Comparison of ENCODE assay signal across 22 mouse cellular contexts in genomic region chr9:42382628-42383347, GRCm38 (mm10). TPM values are rescaled to one million over a fixed set of nuclear protein-coding genes. Genes with fewer than 3 reads are reported as not detected.
DNase-seq lines count a peak whose midpoint lies in the region; ATAC-seq lines count a peak whose summit lies in the region.
"Had no signal": no experiment of that assay in that cellular context is flagged by ENCODE, and none has a peak within 500 bp of the region (broad histone marks: within the 10 kb centered on the region; RNA-seq: fewer than 3 reads in every experiment).

No protein-coding gene starts in this region.

- H3K4me2 ChIP-seq in hindbrain, embryonic 13.5 days, result no peak overlapping the region
- H3K4me2 ChIP-seq in forebrain, embryonic 16.5 days (ENCODE audit: low read length), result no peak overlapping the region
- no peak overlapping the region for H3K4me2 ChIP-seq in midbrain, embryonic 15.5 days
- no peak overlapping the region for H3K4me2 ChIP-seq in intestine, embryonic 16.5 days (ENCODE audit: low read depth, low read length)
- H3K4me2 ChIP-seq: embryonic facial prominence, embryonic 13.5 days; heart, embryonic 11.5 days had no signal

- peaks cover 28% of the 10 kb centered on the region for H3K4me1 ChIP-seq in hindbrain, embryonic 13.5 days (replicated peaks)
- H3K4me1 ChIP-seq in hindbrain, embryonic 10.5 days (replicated peaks), result no peaks in the 10 kb centered on the region
- H3K4me1 ChIP-seq in forebrain, embryonic 16.5 days (replicated peaks; ENCODE audit: control insufficient read depth, insufficient read depth, low read length), result peaks cover 26% of the 10 kb centered on the region
- H3K4me1 ChIP-seq in midbrain, embryonic 15.5 days, result peaks cover 9% of the 10 kb centered on the region; the same call in 1 of the 2 replicates
- H3K4me1 ChIP-seq in intestine, embryonic 16.5 days (ENCODE audit: control insufficient read depth, insufficient read depth, low read length), result no peaks in the 10 kb centered on the region
- H3K4me1 ChIP-seq: embryonic facial prominence, embryonic 13.5 days; limb, embryonic 10.5 days had no signal

- 55% methylated on average over 8 of the region's 8 CpGs for WGBS in hindbrain, embryonic 13.5 days
- 84% methylated on average over 8 of the region's 8 CpGs for WGBS in hindbrain, embryonic 10.5 days
- WGBS in forebrain, embryonic 16.5 days, result 26% methylated on average over 8 of the region's 8 CpGs
- WGBS in midbrain, embryonic 15.5 days, result 63% methylated on average over 8 of the region's 8 CpGs
- WGBS in intestine, embryonic 16.5 days, result 86% methylated on average over 8 of the region's 8 CpGs

- peak overlapping the region; percentile 73 for H3K27ac ChIP-seq in hindbrain, embryonic 13.5 days
- H3K27ac ChIP-seq in hindbrain, embryonic 10.5 days, result no peak overlapping the region
- H3K27ac ChIP-seq in forebrain, embryonic 16.5 days (ENCODE audit: low read length), result peak overlapping the region; percentile 67
- H3K27ac ChIP-seq in midbrain, embryonic 15.5 days, result peak overlapping the region; percentile 53; the same call in 1 of the 2 replicates
- H3K27ac ChIP-seq in intestine, embryonic 16.5 days (ENCODE audit: low read length), result no peak overlapping the region
- H3K27ac ChIP-seq: embryonic facial prominence, embryonic 13.5 days; limb, embryonic 10.5 days had no signal

- no peaks in the 10 kb centered on the region for H3K36me3 ChIP-seq in hindbrain, embryonic 13.5 days
- H3K36me3 ChIP-seq in hindbrain, embryonic 10.5 days, result no peaks in the 10 kb centered on the region
- no peaks in the 10 kb centered on the region for H3K36me3 ChIP-seq in forebrain, embryonic 16.5 days (ENCODE audit: control insufficient read depth, insufficient read depth)
- H3K36me3 ChIP-seq in midbrain, embryonic 15.5 days (replicated peaks), result no peaks in the 10 kb centered on the region
- no peaks in the 10 kb centered on the region for H3K36me3 ChIP-seq in intestine, embryonic 16.5 days (ENCODE audit: control insufficient read depth, insufficient read depth, low read length)
- H3K36me3 ChIP-seq: embryonic facial prominence, embryonic 13.5 days; G1E; limb, embryonic 10.5 days had no signal

- H3K27me3 ChIP-seq in hindbrain, embryonic 13.5 days, result peaks cover 10% of the 10 kb centered on the region
- no peaks in the 10 kb centered on the region for H3K27me3 ChIP-seq in hindbrain, embryonic 10.5 days (ENCODE audit: insufficient read depth, poor library complexity, severe bottlenecking)
- H3K27me3 ChIP-seq in forebrain, embryonic 16.5 days (replicated peaks; ENCODE audit: control insufficient read depth, insufficient read depth, low read length), result no peaks in the 10 kb centered on the region
- no peaks in the 10 kb centered on the region for H3K27me3 ChIP-seq in midbrain, embryonic 15.5 days (replicated peaks)
- no peaks in the 10 kb centered on the region for H3K27me3 ChIP-seq in intestine, embryonic 16.5 days (replicated peaks; ENCODE audit: control insufficient read depth, insufficient read depth, low read length)

- ATAC-seq in hindbrain, embryonic 13.5 days (ENCODE audit: low FRiP score), result peak; percentile 66
- ATAC-seq in forebrain, embryonic 16.5 days, result peak; percentile 90
- ATAC-seq in midbrain, embryonic 15.5 days (replicated peaks), result 0 out of 2 replicates have a peak, but pooled peaks have one; percentile 27
- ATAC-seq in intestine, embryonic 16.5 days, result no peak
- ATAC-seq: activated CD4-positive, CD25-positive, alpha-beta regulatory T cell, adult 4 months had no signal

- DNase-seq in hindbrain, embryonic 10.5 days (ENCODE audit: low spot score), result no peak
- peak; percentile 37 for DNase-seq in Muller cell, postnatal 12 days (ENCODE audit: inconsistent ontology term)
- DNase-seq in kidney, postnatal 14 days, result no peak
- no peak for DNase-seq in urinary bladder, postnatal 14 days (ENCODE audit: low spot score)
- DNase-seq: adrenal gland, postnatal 10 days; cerebellum, postnatal 25 days; gastrocnemius, postnatal 14 days; heart, adult 11 months; kidney, adult 11 months; liver; lung, postnatal 4 days; right cerebral cortex, postnatal 4 days; thymus, postnatal 36 days had no signal

- no peak overlapping the region for H3K4me3 ChIP-seq in hindbrain, embryonic 13.5 days
- no peak overlapping the region for H3K4me3 ChIP-seq in hindbrain, embryonic 10.5 days
- H3K4me3 ChIP-seq in forebrain, embryonic 16.5 days (replicated peaks; ENCODE audit: low read length), result no peak overlapping the region
- H3K4me3 ChIP-seq in midbrain, embryonic 15.5 days, result no peak overlapping the region
- H3K4me3 ChIP-seq in intestine, embryonic 16.5 days (ENCODE audit: low read length), result no peak overlapping the region
- H3K4me3 ChIP-seq: embryonic facial prominence, embryonic 13.5 days; limb, embryonic 10.5 days had no signal

- peaks cover 7% of the 10 kb centered on the region; the same call in 1 of the 2 replicates for H3K9me3 ChIP-seq in hindbrain, embryonic 13.5 days
- H3K9me3 ChIP-seq in hindbrain, embryonic 10.5 days, result no peaks in the 10 kb centered on the region
- H3K9me3 ChIP-seq in forebrain, embryonic 16.5 days (ENCODE audit: control insufficient read depth, low read length), result peaks cover 2% of the 10 kb centered on the region; the same call in 1 of the 2 replicates
- no peaks in the 10 kb centered on the region for H3K9me3 ChIP-seq in midbrain, embryonic 15.5 days
- no peaks in the 10 kb centered on the region; the same call in 1 of the 2 replicates for H3K9me3 ChIP-seq in intestine, embryonic 16.5 days (ENCODE audit: control insufficient read depth, low read length)
- H3K9me3 ChIP-seq: embryonic facial prominence, embryonic 13.5 days; G1E; limb, embryonic 10.5 days had no signal

- no peak overlapping the region for H3K9ac ChIP-seq in hindbrain, embryonic 13.5 days
- no peak overlapping the region for H3K9ac ChIP-seq in forebrain, embryonic 16.5 days (replicated peaks; ENCODE audit: low read depth, low read length)
- no peak overlapping the region for H3K9ac ChIP-seq in midbrain, embryonic 15.5 days
- H3K9ac ChIP-seq in intestine, embryonic 16.5 days (ENCODE audit: low read depth, low read length), result no peak overlapping the region
- H3K9ac ChIP-seq: embryonic facial prominence, embryonic 13.5 days had no signal

RNA-seq across cellular contexts. Expression of gene Tecta, which starts 16.9 kb away (rescaled TPM):
- polyA plus RNA-seq in hindbrain, embryonic 13.5 days (2015; fragmentation: Nextera tagmentation; extraction: Ambion mirVana), result 0.35 and 0.47 TPM in 2 replicates
- 0.41 and 0.46 TPM in 2 replicates for polyA plus RNA-seq in hindbrain, embryonic 10.5 days (2016; fragmentation: Nextera tagmentation; extraction: Ambion mirVana)
- 0.20 and 0.34 TPM in 2 replicates for polyA plus RNA-seq in forebrain, embryonic 16.5 days (2015; fragmentation: Nextera tagmentation; extraction: Ambion mirVana)
- polyA plus RNA-seq in midbrain, embryonic 15.5 days (2015; fragmentation: Nextera tagmentation; extraction: Ambion mirVana), result 0.41 and 0.60 TPM in 2 replicates
- 0.20 and 0.23 TPM in 2 replicates for polyA plus RNA-seq in intestine, embryonic 16.5 days (2015; fragmentation: Nextera tagmentation; extraction: Ambion mirVana)
- polyA plus RNA-seq: activated CD4-positive, CD25-positive, alpha-beta regulatory T cell, adult 4 months; G1E had no signal

Comparison
In these comparisons a context has a peak if more than half of its experiments do, and no peak if none do; other contexts are left out.
1. H3K27ac ChIP-seq: peak in hindbrain, embryonic 13.5 days (single experiment), forebrain, embryonic 16.5 days (single experiment) and midbrain, embryonic 15.5 days (single experiment); none in hindbrain, embryonic 10.5 days (single experiment) and intestine, embryonic 16.5 days (single experiment).